Mouse (Mus musculus): ENCODE results near the gene Itga7.
"Not testable (repeated sequence)": the region's sequence is repeated elsewhere in the genome, so short reads cannot be mapped to it uniquely, and the experiment has no call there.

Gene Itga7

GRCm38 (mm10) chr10:128935826-128936440 lies 2.3 kb downstream of the Itga7 start:
- DNase-seq (ENCODE audit: low read depth) = no peak

- no peak for DNase-seq (ENCODE audit: low read depth)
Observed at GRCm38 (mm10) chr10:128937756-128938390, 4.3 kb downstream of the Itga7 start.

- DNase-seq (ENCODE audit: low read depth) = no peak
Observed at GRCm38 (mm10) chr10:128938457-128938856, 4.8 kb downstream of the Itga7 start.

GRCm38 (mm10) chr10:128938974-128939373 lies 5.4 kb downstream of the Itga7 start:
- DNase-seq (ENCODE audit: low read depth) = no peak

GRCm38 (mm10) chr10:128940475-128941061 lies 7.0 kb downstream of the Itga7 start:
- DNase-seq (ENCODE audit: low read depth) = peak; percentile 66

- DNase-seq (ENCODE audit: low read depth) = peak; percentile 59
Observed at GRCm38 (mm10) chr10:128945675-128946074, 12.1 kb downstream of the Itga7 start.

GRCm38 (mm10) chr10:128947496-128947895 lies 13.9 kb downstream of the Itga7 start:
- no peak for DNase-seq (ENCODE audit: low read depth)

- no peak for DNase-seq (ENCODE audit: low read depth)
Observed at GRCm38 (mm10) chr10:128950208-128950887, 16.7 kb downstream of the Itga7 start.

GRCm38 (mm10) chr10:128958340-128958739 lies 24.7 kb downstream of the Itga7 start:
- no peak for DNase-seq (ENCODE audit: low read depth)

- no peak for DNase-seq (ENCODE audit: low read depth)
Observed at GRCm38 (mm10) chr10:128960142-128960541, 26.5 kb downstream of the Itga7 start.

- DNase-seq (ENCODE audit: low read depth) = no peak
Observed at GRCm38 (mm10) chr10:128960590-128961584, 27.3 kb downstream of the Itga7 start, which contains the start of gene Mettl7b. Mettl7b (minus strand) TSS chr10:128960988.

- no peak for DNase-seq (ENCODE audit: low read depth)
Observed at GRCm38 (mm10) chr10:128964961-128965360, 31.3 kb downstream of the Itga7 start.

- DNase-seq (ENCODE audit: low read depth) = no peak
Observed at GRCm38 (mm10) chr10:128965871-128966270, 32.3 kb downstream of the Itga7 start.

GRCm38 (mm10) chr10:128968341-128968749 lies 34.7 kb downstream of the Itga7 start:
- DNase-seq (ENCODE audit: low read depth) = no peak

- DNase-seq (ENCODE audit: low read depth) = no peak
Observed at GRCm38 (mm10) chr10:128970740-128971250, 37.2 kb downstream of the Itga7 start.

- DNase-seq (ENCODE audit: low read depth) = no peak
Observed at GRCm38 (mm10) chr10:128972841-128973240, 39.2 kb downstream of the Itga7 start.

GRCm38 (mm10) chr10:128976395-128976794 lies 42.8 kb downstream of the Itga7 start:
- no peak for DNase-seq (ENCODE audit: low read depth)

GRCm38 (mm10) chr10:128977522-128978114 lies 44.0 kb downstream of the Itga7 start:
- DNase-seq (ENCODE audit: low read depth) = peak; percentile 73

GRCm38 (mm10) chr10:128980644-128981365 lies 47.2 kb downstream of the Itga7 start:
- DNase-seq (ENCODE audit: low read depth) = no peak

- not testable (repeated sequence) for DNase-seq (ENCODE audit: low read depth)
Observed at GRCm38 (mm10) chr10:128989131-128989530, 55.5 kb downstream of the Itga7 start, which contains the start of gene Olfr9. Olfr9 (plus strand) TSS chr10:128989431.

Measured in naive thymus-derived CD4-positive, alpha-beta T cell, adult 2 months (primary cell).